Comparison of ENCODE assay signal across 7 mouse cellular contexts in the genomic region with DNA sequence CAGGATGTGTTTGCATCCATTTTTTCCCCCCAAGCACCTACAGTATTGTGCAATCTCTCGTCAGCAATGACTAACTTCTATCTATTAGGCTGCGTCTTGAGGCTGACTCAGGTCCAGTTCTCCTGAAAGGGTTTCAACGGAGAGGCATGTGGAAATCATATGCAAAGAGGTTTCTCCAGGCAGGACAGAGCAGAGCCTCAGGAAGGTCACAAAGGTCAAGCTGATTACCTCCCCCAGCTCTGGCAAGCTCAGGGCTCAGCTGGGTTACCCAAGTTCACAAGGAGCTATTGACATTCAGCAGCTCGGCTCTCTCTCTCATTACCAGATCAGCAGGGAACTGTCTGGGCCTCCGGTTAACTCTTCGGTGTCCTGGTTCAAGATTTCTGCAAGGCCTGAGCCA.
A peak's percentile ranks its signal among the peaks of the same experiment; 100 is the strongest.
DNase-seq lines count a peak whose midpoint lies in the region; ATAC-seq and TF ChIP-seq lines count a peak whose summit lies in the region.

No protein-coding gene starts in this region.

- H3K27ac ChIP-seq in heart, embryonic 11.5 days (ENCODE audit: low read depth, low read length): no peak overlapping the region

- H3K4me3 ChIP-seq in heart, embryonic 11.5 days (ENCODE audit: low read depth, low read length): no peak overlapping the region

- no peaks in the 10 kb centered on the region for H3K36me3 ChIP-seq in heart, embryonic 11.5 days (ENCODE audit: control insufficient read depth, insufficient read depth, low read length)

- H3K4me2 ChIP-seq in heart, embryonic 11.5 days: no peak overlapping the region

- no peak for TF ChIP-seq CTCF in Patski (IDR thresholded peaks at IDR 0.05)

- ATAC-seq in Patski: peak; percentile 91
- ATAC-seq in heart, embryonic 11.5 days (replicated peaks; ENCODE audit: insufficient number of reproducible peaks, low FRiP score, low TSS enrichment): peak; percentile 72; the same call in 1 of the 2 replicates

- peaks cover 8% of the 10 kb centered on the region for H3K4me1 ChIP-seq in heart, embryonic 11.5 days (ENCODE audit: control insufficient read depth, insufficient read depth, low read length)

- in situ Hi-C loops in Patski (cut with MboI; ENCODE audit: low pct_unique_long_range_greater_than_20kb): loop anchor here (10.0 kb wide), 1 partner anchor 165 kb away; a partner anchor contains a TSS

- POLR2A ChIA-PET in Patski (lab: Charles Lee): no interaction called here

- H3K27me3 ChIP-seq in Patski: no peaks in the 10 kb centered on the region
- no peaks in the 10 kb centered on the region for H3K27me3 ChIP-seq in heart, embryonic 11.5 days (ENCODE audit: control insufficient read depth, insufficient read depth, low read length)

- CTCF ChIA-PET in Patski (lab: Charles Lee): interaction anchor here (1.2 kb wide), 1 partner anchor 43 kb away, joined by 3 read pairs; no protein-coding TSS in a partner anchor

- no peak overlapping the region for H3K9ac ChIP-seq in heart, embryonic 11.5 days (ENCODE audit: low read depth, low read length)

- H3K9me3 ChIP-seq in heart, embryonic 11.5 days (replicated peaks; ENCODE audit: control insufficient read depth, low read length): no peaks in the 10 kb centered on the region

- 4% methylated on average over 6 of the region's 6 CpGs for WGBS in heart, embryonic 11.5 days (ENCODE audit: insufficient replicate concordance)

- DNase-seq in Patski (ENCODE audit: low read depth, low spot score): peak; percentile 22
- DNase-seq in embryo, embryonic 10.5 days (ENCODE audit: low spot score): peak; percentile 90
- peak; percentile 63 for DNase-seq in kidney, adult 9 months
- DNase-seq in lung, postnatal 36 days: peak; percentile 48
- no peak for DNase-seq in cerebellum, adult 9-11 months
- DNase-seq in cerebellum, adult 18-20 months: no peak

Comparison
In these comparisons a context has a peak if more than half of its experiments do, and no peak if none do; other contexts are left out.
1. DNase-seq: peak in Patski (single experiment), embryo, embryonic 10.5 days (single experiment), kidney, adult 9 months (single experiment) and lung, postnatal 36 days (single experiment); none in cerebellum, adult 9-11 months (single experiment) and cerebellum, adult 18-20 months (0 of 2).